Mouse (Mus musculus) liver, embryonic 14.5 days (tissue): Measurements from ENCODE around the gene Olfr350. TPM values are rescaled to one million over a fixed set of nuclear protein-coding genes. Genes with fewer than 3 reads are reported as not detected.

Source experiments
- ATAC-seq: fragments of 200-750 bp; cut with Nextera tagmentation; 2 replicates; pipeline ENCODE4 v1.8.0; 2017; ENCODE audit warnings: moderate number of reproducible peaks, mild to moderate bottlenecking, moderate library complexity; ENCODE audit not compliant: insufficient read depth
- DNase-seq, 3 experiments: peaks; one replicate each; pipeline ENCODE4 v3.0.0-alpha.2; 2012 to 2013; ENCODE audit warnings: low read depth in 3 of 3, low spot score in 3 of 3
- H3K27ac ChIP-seq: fragments of 300-500 bp; sonication (generic); 2 replicates; pipeline ENCODE4 v1.5.1; 2014; ENCODE audit warnings: moderate library complexity, mild to moderate bottlenecking, control low read depth, inconsistent platforms
- H3K27me3 ChIP-seq: fragments of 300-500 bp; sonication (generic); 2 replicates; pipeline ENCODE4 v1.6.1; 2014; ENCODE audit warnings: mild to moderate bottlenecking, low read length, moderate library complexity; ENCODE audit not compliant: control insufficient read depth, insufficient read depth
- H3K36me3 ChIP-seq: fragments of 300-500 bp; sonication (generic); replicated peaks from 2 replicates; pipeline ENCODE4 v1.6.1; 2014; ENCODE audit warnings: low read depth; ENCODE audit not compliant: control insufficient read depth, insufficient read depth
- H3K4me1 ChIP-seq, 2 experiments: fragments of 200-500 bp in 1 of 2; fragments of 300-500 bp in 1 of 2; sonication (generic) in 1 of 2; replicated peaks; 2 replicates each; pipeline ENCODE4 v1.6.1; 2012 to 2014; ENCODE audit warnings: antibody characterized with exemption in 1 of 2, inconsistent platforms in 1 of 2, low read length in 1 of 2; ENCODE audit not compliant: control insufficient read depth in 2 of 2, insufficient read depth in 2 of 2
- H3K4me2 ChIP-seq: fragments of 300-500 bp; sonication (generic); 2 replicates; pipeline ENCODE4 v1.6.1; 2014; ENCODE audit warnings: low read depth, mild to moderate bottlenecking, control low read depth, moderate library complexity
- H3K4me3 ChIP-seq, 2 experiments: fragments of 200-500 bp in 1 of 2; fragments of 300-500 bp in 1 of 2; sonication (generic) in 1 of 2; 2 replicates each; pipeline ENCODE4 v1.5.1; 2012 to 2014; ENCODE audit warnings: low read depth in 2 of 2, low read length in 2 of 2, mild to moderate bottlenecking in 2 of 2, control low read depth in 1 of 2, inconsistent platforms in 1 of 2, moderate library complexity in 1 of 2; ENCODE audit not compliant: insufficient read depth in 1 of 2
- H3K9ac ChIP-seq: fragments of 300-500 bp; sonication (generic); replicated peaks from 2 replicates; pipeline ENCODE4 v1.6.1; 2014; ENCODE audit warnings: mild to moderate bottlenecking, control low read depth, moderate library complexity
- H3K9me3 ChIP-seq: fragments of 300-500 bp; sonication (generic); 2 replicates; pipeline ENCODE4 v1.6.1; 2016; ENCODE audit warnings: low read length, mixed read lengths; ENCODE audit not compliant: control insufficient read depth
- CTCF ChIP-seq: IDR thresholded peaks from 2 replicates; pipeline ENCODE4 v1.5.1; 2016; ENCODE audit warnings: antibody characterized with exemption, low read depth, control low read depth
- EP300 ChIP-seq: IDR thresholded peaks from 2 replicates; pipeline ENCODE4 v1.6.1; 2016; ENCODE audit warnings: antibody characterized with exemption, low read depth
- polyA plus RNA-seq, 2 experiments: library from polyadenylated mRNA; depleted of rRNA in 1 of 2; stranded (reverse) in 1 of 2; unstranded in 1 of 2; fragments of >200 nt; fragmentation: Nextera tagmentation in 1 of 2; extraction: Ambion mirVana in 1 of 2; gene quantifications; 2 replicates each; pipeline versions ENCODE4 v1.2.1 to v1.2.3; 2012 to 2014

Olfr350 gene
- polyA plus RNA-seq, 2 experiments, result not detected

- H3K4me1 ChIP-seq, result no peaks in the 10 kb centered on the region
- H3K9ac ChIP-seq, result no peak overlapping the region
- H3K27ac ChIP-seq, result no peak overlapping the region
- H3K4me2 ChIP-seq, result no peak overlapping the region
- H3K9me3 ChIP-seq, result no peaks in the 10 kb centered on the region
- no peaks in the 10 kb centered on the region for H3K27me3 ChIP-seq
- no peak overlapping the region for H3K4me3 ChIP-seq
- ATAC-seq (no peak), DNase-seq (no peak)
- TF ChIP-seq CTCF (no peak), EP300 (no peak)
- H3K36me3 ChIP-seq, result no peaks in the 10 kb centered on the region
Observed at GRCm38 (mm10) chr2:36897114-36897513, 51.0 kb downstream of the Olfr350 start.

Other genes starting within 250 kb of the Olfr350 start
- gene Olfr345, start 206.3 kb upstream of the Olfr350 start, polyA plus RNA-seq (2012; rRNA removed), result not detected in 2 replicates
- not detected in 2 replicates for gene Olfr345, start 206.3 kb upstream of the Olfr350 start, polyA plus RNA-seq (2014; fragmentation: Nextera tagmentation; extraction: Ambion mirVana)
- gene Olfr346, start 160.5 kb upstream of the Olfr350 start, polyA plus RNA-seq (2012; rRNA removed), result not detected in 2 replicates
- gene Olfr346, start 160.5 kb upstream of the Olfr350 start, polyA plus RNA-seq (2014; fragmentation: Nextera tagmentation; extraction: Ambion mirVana), result not detected in 2 replicates
- gene Olfr347, start 114.4 kb upstream of the Olfr350 start, polyA plus RNA-seq (2012; rRNA removed), result not detected in 2 replicates
- not detected in 2 replicates for gene Olfr347, start 114.4 kb upstream of the Olfr350 start, polyA plus RNA-seq (2014; fragmentation: Nextera tagmentation; extraction: Ambion mirVana)
- gene Olfr348, start 62.0 kb upstream of the Olfr350 start, polyA plus RNA-seq (2012; rRNA removed), result not detected in 2 replicates
- gene Olfr348, start 62.0 kb upstream of the Olfr350 start, polyA plus RNA-seq (2014; fragmentation: Nextera tagmentation; extraction: Ambion mirVana), result not detected in 2 replicates
- not detected in 2 replicates for gene Olfr50, start 55.8 kb upstream of the Olfr350 start, polyA plus RNA-seq (2012; rRNA removed)
- not detected in 2 replicates for gene Olfr50, start 55.8 kb upstream of the Olfr350 start, polyA plus RNA-seq (2014; fragmentation: Nextera tagmentation; extraction: Ambion mirVana)
- gene Olfr3, start 29.3 kb upstream of the Olfr350 start, polyA plus RNA-seq (2012; rRNA removed), result not detected in 2 replicates
- gene Olfr3, start 29.3 kb upstream of the Olfr350 start, polyA plus RNA-seq (2014; fragmentation: Nextera tagmentation; extraction: Ambion mirVana), result not detected in 2 replicates
- gene Olfr351, start 16.4 kb downstream of the Olfr350 start, polyA plus RNA-seq (2012; rRNA removed), result not detected in 2 replicates
- not detected in 2 replicates for gene Olfr351, start 16.4 kb downstream of the Olfr350 start, polyA plus RNA-seq (2014; fragmentation: Nextera tagmentation; extraction: Ambion mirVana)
- gene Olfr352, start 22.1 kb downstream of the Olfr350 start, polyA plus RNA-seq (2012; rRNA removed), result not detected in 2 replicates
- gene Olfr352, start 22.1 kb downstream of the Olfr350 start, polyA plus RNA-seq (2014; fragmentation: Nextera tagmentation; extraction: Ambion mirVana), result not detected in 2 replicates
- gene Olfr353, start 46.6 kb downstream of the Olfr350 start, polyA plus RNA-seq (2012; rRNA removed), result not detected in 2 replicates
- gene Olfr353, start 46.6 kb downstream of the Olfr350 start, polyA plus RNA-seq (2014; fragmentation: Nextera tagmentation; extraction: Ambion mirVana), result not detected in 2 replicates
- not detected in 2 replicates for gene Olfr354, start 59.4 kb downstream of the Olfr350 start, polyA plus RNA-seq (2012; rRNA removed)
- not detected in 2 replicates for gene Olfr354, start 59.4 kb downstream of the Olfr350 start, polyA plus RNA-seq (2014; fragmentation: Nextera tagmentation; extraction: Ambion mirVana)
- not detected in 2 replicates for gene Olfr355, start 82.6 kb downstream of the Olfr350 start, polyA plus RNA-seq (2012; rRNA removed)
- gene Olfr355, start 82.6 kb downstream of the Olfr350 start, polyA plus RNA-seq (2014; fragmentation: Nextera tagmentation; extraction: Ambion mirVana), result not detected in 2 replicates
- gene Olfr356, start 90.8 kb downstream of the Olfr350 start, polyA plus RNA-seq (2012; rRNA removed), result not detected in 2 replicates
- gene Olfr356, start 90.8 kb downstream of the Olfr350 start, polyA plus RNA-seq (2014; fragmentation: Nextera tagmentation; extraction: Ambion mirVana), result not detected in 2 replicates
- not detected in 2 replicates for gene Olfr357, start 147.5 kb downstream of the Olfr350 start, polyA plus RNA-seq (2012; rRNA removed)
- gene Olfr357, start 147.5 kb downstream of the Olfr350 start, polyA plus RNA-seq (2014; fragmentation: Nextera tagmentation; extraction: Ambion mirVana), result not detected in 2 replicates
- gene Olfr358, start 163.0 kb downstream of the Olfr350 start, polyA plus RNA-seq (2012; rRNA removed), result not detected in 2 replicates
- not detected in 2 replicates for gene Olfr358, start 163.0 kb downstream of the Olfr350 start, polyA plus RNA-seq (2014; fragmentation: Nextera tagmentation; extraction: Ambion mirVana)
- not detected in 2 replicates for gene Olfr360, start 219.4 kb downstream of the Olfr350 start, polyA plus RNA-seq (2012; rRNA removed)
- gene Olfr360, start 219.4 kb downstream of the Olfr350 start, polyA plus RNA-seq (2014; fragmentation: Nextera tagmentation; extraction: Ambion mirVana), result not detected in 2 replicates
- not detected in 2 replicates for gene Olfr361, start 243.0 kb downstream of the Olfr350 start, polyA plus RNA-seq (2012; rRNA removed)
- not detected in 2 replicates for gene Olfr361, start 243.0 kb downstream of the Olfr350 start, polyA plus RNA-seq (2014; fragmentation: Nextera tagmentation; extraction: Ambion mirVana)